Mouse (Mus musculus): ENCODE data around the gene Wdr19.

The Wdr19 gene

DNA sequence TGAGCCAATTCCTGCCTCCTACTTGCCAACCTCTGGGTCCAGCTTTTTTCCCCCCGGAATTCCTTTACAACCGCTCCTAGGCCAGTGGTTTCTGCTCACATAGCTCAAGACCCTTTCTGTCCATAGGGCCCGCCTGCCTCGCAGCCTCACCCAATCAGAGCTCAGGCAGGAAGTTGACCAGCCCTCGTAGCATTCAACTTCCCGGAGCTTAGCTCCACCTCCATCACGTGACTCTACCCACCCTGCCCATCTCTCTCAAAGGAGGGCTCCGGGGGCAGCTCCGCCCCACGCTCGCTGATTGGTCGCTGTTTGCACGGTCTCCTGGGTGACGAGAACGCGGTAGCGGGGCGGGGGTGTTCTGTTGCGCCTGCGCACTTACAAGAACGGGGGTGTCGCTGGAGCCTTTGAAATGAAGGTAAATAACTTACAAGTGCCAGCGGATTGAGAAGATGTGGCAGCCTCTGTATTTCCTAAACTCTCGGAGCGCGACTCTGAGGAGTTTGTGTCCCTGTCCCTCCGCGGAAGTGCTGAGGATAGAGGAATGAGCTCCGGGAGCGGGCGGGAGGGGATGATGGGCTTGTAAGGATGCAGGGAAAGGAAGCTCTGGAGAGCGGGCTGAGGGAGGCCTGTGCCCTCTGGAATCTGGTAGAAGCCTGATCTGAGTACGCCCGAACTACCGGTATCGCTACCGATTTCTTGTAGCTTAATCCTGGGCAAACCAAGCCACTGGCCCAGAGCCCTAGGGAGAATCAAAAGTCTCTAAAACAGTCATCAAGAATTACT, at the start of gene Wdr19:
TSS of gene Wdr19 (plus strand) at position 351 of the 783 bp plus-strand sequence.
- peak; percentile 100 for DNase-seq

DNA sequence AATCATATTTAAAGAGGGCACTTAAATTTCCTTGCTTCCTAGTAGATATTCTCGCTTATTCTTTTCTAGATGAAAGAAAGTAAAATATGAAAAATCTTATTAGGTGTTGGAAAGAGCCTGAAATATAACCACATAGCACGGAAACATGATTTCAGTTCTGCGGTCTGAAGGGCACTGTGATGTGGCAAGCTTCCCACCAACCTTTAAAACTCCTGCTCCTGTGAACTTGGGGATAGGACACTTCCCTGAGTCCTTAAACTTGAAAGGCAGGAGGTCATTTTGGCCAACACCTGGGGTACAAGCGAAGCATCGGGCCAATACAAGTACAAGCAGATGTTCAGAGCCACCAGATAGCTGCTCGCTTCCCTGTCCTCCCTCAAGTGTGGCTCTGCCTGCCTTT, 49.8 kb upstream of the Wdr19 start:
- DNase-seq, result no peak

DNA sequence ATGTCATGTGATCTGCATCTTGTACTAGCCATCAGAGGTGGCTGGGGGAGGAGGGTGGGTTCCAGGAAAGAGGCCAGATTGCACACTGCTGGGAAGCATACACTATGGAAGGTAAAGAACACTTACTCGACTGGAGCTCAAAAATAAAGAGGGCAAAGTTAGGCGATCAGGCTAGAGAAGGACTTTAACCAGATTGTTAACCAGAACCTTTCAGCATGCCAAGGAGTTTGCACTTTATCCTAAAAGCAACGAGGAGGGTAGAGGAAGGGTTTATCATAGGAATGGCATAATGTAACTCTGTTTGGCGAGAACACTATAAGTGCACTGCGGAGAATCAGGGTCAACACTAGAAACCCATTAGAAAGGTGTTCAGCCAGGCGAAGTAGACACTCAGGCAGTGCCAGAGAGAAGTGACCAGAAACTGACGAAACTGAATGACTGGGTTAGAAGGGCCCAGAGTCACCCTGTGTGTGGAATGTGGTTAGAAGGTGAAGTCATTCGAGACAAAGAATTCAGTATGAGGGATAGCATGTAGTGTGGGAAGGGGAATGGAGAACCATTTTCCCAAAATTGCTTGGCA, 49.0 kb upstream of the Wdr19 start:
- no peak for DNase-seq

DNA sequence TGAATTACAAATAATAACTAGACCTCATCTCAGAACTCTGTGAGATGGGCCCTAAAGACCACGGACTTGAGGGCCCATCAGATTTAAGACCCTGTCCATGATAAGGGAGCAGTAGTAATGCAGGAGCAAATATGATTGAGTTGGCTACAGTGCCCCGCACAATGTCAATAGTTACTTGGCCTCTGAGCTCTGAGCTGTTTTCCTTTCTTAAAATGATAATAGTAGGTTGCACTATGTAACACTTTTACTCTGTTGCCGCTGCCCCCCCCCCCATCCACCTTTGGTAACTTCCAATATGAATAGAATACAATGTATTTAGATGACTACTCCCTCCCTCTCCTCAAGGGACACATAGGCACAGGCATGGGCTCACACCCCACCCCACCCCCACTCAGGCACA, 48.2 kb upstream of the Wdr19 start:
- DNase-seq, result no peak

DNA sequence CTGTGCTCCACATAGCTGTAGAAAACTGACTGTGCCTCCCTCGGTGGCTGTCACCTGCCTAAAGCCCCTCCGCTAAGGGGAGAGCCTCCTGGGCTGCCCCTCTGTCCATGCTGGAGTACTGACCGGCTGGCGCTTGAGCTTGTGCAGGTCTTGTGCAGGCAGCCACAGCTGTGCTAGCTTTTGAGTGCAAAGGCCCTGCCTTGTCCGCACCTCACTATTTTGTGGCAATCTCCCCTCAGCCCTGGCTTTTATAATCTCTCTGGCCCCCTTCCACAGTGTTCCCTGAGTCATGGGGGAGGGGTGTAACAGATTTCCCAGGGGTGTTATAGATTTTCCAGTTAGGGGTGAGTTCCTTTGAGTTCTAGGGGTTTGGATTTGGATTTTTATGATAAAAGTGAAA, 47.7 kb upstream of the Wdr19 start:
- no peak for DNase-seq

DNA sequence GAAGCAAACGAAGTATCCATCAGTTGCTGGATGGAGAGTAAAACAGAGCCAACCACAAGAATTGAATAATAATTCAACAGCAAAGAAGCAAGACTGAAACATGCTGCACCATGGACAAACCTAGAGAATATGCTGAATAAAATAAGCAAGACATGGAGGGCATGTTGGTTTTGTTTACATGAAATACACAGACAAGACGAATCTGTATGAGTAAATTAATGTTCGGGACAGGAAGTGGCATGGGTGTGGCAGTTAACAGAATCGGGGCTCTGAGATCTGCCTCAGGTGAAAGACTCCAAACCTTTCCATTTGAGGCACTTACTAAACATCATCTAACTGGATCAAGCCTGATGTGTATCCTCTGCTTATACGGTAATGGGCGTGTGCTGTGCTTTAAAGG, 45.2 kb upstream of the Wdr19 start:
- DNase-seq, result no peak

DNA sequence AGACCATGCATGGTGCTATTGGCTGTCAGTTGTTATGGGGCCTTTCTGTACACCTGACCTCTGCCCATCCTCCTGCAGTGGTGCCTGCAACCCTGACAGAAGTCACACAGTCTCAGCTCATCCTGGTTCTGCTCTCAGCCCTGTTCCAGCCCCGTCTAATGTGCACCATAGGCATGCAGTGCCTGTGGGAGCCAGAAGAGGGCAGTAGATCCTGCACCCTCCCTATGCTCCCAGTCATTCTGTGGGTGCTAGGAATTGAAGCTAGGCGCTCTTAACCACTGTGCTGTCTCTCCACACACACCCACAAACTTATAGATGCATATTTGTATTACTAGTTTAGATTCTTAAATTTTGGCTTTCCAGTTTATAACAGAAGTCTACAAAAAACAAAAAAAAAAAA, 42.6 kb upstream of the Wdr19 start:
- DNase-seq, result peak; percentile 27 to 45

DNA sequence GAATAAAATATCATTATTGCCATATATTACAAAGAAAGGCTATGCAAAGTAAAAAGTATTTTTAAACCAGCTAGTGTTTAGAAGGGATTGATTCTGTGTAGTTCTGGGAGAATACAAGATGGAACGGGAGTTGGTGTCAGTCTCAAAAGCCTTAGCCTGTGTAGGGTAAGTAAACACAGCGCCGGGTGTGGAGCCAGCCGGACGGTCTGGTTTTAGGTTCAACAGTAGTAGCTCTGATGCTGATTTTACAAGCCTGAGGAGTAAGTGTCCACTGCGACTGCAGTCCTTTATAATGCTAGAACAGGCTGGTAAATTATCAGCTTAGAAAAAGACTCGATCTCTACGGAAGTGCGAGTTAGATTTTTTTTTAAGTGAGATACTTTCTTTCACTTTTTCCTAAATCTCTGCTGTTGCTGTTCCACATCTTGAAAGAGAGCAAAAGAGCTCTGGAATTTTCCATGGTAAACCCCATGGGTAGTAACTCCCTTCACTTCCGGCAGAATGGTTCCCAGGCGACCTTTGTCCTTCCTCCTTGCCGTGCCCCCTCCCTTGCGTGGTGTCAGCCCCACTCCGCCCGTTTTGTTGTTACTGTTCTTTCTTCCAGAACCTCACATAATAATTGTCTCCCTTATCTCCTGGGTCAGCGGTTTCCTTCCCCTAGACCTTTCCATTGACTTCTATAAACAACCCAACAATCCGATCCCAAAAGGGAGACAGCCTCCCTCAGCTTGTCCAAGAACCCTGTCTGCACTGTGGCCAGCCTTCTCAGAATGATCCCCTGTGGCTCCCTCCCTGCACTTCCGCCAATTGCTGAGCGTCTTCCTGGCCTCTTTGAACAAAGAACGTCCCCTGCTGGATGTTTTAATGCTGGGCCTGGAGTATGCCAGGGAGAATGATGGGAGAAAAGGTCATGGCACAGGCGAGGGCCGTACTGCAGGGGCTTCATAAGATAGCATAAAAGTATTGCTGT, 41.8 kb upstream of the Wdr19 start:
- DNase-seq, result peak; percentile 86 to 88

DNA sequence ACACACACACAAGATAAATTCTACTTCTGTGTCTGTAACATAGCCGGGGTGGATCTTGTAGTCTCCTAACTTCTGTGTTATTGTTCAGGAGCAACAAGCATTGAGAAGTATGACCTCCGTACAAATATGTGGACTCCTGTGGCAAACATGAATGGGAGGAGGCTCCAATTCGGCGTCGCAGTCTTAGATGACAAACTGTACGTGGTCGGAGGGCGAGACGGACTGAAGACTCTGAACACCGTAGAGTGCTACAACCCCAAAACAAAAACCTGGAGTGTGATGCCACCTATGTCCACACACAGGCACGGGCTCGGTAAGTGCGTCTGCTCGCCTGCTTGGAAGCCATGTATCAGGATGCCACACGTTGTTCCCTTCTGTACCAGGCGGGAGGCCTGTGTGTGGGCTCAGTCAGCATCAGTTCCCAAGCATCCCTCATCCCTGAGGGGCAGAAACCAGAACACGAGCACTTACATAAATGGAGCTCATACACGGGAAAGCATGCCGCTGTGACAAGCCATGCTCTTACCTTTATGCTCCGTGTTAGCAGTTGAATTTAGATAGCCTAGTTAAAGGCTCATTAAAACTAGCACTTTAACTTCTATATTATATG, 40.7 kb upstream of the Wdr19 start:
- no peak for DNase-seq

DNA sequence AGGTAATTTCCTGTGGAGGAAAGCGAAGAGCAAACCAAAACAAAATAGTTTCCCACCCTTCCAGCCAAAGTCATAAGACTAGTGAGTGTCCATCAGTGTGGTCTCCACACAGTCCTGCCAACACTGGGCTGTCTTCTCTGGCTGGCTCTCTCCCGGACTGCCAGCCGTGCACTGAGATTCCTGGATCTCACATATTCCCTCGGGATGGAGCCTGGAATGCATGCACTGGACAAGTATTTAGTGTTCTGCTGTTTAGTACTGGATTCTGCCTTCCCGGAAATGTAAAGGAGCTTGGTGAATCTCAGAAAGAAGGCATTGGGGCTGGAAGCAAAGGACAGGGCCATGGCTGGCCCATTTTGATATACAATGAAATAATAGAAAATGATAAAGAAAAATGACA, 36.5 kb upstream of the Wdr19 start:
- no peak for DNase-seq

DNA sequence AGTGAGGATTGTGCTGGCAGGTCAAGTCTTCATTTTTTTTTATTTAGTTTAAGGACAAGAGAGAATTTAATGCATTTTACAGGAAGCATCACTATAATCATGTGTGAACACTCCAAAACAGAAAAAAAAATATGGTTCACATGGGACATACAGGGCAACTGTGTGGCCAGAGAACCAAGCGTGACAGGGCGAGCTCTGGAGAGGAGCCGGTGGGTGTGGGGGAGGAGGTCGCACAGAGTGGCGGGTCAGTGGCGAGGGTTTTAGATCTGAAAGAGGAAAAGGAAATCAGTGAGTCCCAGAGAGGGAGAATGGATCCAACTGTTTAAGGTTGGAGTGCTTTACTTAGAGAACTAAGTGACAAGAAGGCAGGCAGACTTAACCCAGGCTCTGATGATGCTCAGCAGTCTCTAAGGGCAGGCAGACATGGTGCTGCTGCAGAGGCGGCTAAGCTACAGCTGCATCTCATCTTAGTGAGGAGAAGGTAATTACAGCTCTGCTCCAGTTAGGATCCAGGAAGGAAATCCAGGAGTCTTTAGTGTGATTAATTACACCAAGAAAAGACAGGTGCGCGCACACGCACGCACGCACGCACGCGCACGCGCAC, 35.9 kb upstream of the Wdr19 start:
- no peak for DNase-seq

DNA sequence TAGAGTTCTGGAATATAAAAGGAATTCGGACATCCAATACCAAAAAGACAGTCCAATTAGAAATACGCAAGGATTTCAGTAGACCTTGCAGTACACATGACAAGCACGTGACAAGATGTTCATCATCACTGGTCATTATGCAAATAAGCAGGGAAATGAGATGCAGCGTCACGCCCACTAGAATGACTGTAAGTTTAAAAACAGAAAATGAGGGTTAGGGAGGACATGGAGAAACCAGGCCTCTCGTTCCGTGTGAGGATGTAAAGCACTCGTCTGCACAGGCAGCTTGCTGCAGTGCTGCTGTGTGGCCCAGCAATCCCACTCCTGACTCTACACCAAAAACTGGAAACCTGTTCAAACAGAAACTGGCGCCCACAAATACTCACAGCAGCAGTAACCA, 29.3 kb upstream of the Wdr19 start:
- DNase-seq, result no peak

DNA sequence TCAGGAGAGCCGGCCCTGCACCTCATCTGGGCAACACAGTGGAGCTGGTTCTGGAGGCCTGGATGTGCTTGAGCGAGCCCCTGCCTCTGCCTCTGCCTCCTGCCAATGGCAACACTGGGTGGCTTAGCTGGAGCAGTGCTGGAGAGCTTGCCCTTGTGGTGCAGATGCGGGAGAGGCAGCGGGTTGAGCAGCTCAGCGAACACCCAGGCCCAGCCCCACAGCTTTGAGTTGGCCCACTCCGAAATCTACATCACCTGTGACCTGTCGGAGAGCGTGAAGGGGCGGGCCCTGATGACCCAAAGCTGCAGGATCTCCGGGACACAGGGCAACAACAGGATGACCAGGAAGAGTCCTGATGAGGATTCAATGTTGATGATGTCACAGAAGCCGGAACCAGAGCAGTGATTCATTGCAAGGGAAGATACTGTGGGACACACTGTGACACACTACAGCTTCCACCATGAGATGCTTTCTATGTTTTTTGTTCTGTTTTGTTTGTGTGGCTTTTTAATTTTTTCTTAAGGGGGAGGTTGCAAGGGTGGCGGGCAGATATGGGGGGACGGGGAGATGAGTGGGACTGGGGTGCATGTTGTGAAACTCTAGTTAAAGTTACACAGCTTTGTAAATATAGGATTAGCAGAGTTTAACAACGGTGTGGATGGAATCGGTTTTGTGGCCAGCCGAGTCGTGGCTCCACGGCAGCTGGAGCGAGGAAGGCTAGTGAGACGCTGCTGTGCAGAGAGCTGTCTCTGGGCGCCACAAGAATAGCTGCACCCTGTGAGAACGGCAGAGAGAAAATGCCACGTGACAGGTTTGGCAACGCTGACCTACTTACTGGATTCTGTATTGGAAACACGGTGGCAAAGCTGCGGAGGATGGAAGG, 24.2 kb upstream of the Wdr19 start:
- DNase-seq, result peak; percentile 41 to 62

DNA sequence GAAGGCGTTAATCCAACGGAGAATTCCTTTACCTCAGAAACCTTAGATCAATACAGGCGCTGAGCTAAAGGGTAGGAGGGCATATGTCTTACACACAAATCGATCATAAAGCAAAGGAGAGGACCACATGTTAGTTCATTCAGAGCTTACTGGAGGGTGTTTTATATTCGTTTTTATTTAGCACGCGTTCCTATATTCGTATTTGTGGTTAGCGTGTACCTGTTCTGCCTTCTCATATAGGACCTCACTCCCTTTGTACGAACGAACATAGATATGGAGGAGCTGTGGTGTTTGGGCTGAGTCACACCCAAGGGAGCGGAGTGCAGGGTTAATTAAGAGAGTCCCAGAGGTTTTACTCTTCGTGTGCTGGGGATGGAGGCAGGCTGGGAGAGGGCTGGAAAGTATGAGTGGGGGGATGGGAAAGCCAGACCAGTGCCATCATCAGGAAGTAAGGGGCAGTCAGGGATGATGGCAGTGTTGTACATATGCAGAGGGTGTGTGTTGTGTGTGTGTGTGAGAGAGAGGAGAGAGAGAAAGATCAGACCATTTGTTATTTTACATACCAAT, 23.5 kb upstream of the Wdr19 start:
- DNase-seq, result no peak

DNA sequence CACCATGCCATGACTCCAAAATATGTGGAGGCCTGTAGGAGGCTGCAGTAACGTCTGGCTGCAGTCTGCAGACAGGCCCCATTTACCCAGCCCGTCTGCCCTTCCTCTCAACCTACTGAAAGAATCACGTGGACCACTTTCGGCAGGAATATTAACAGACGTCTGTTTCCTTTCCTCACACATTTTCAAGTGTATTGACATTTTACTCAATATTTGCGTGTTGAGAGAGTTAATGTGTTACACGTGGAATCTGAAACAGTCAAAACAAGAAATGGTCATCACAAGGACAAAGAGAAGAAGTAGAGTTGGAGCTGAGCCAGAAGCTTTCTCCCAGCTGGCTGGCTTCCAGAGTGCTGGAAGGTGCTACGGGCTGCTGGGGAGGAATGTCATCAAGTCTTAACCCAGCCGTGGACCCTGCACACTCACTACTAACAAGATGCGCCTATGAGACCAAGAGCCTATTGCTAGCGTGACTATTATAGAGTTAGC, 22.4 kb upstream of the Wdr19 start:
- peak; percentile 64 to 73 for DNase-seq

DNA sequence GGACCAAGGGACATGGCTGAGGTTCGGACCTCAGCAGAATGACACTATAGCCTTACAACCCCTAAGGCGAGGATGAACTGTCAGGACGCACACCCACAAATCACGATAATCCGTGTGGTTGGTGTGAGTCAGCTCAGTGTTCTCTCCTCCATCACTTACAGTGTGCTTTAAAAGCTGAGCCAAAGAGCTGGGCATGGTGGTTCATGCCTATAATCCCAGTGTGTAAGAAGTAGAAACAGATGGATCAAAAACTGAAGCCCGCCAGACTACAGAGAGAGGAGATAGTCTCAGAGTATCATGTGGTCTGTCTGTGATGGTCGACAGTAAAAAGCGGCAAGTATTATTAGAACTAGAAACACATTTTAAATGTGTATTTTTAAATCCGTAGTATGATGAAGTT, 21.0 kb upstream of the Wdr19 start:
- DNase-seq, result no peak

DNA sequence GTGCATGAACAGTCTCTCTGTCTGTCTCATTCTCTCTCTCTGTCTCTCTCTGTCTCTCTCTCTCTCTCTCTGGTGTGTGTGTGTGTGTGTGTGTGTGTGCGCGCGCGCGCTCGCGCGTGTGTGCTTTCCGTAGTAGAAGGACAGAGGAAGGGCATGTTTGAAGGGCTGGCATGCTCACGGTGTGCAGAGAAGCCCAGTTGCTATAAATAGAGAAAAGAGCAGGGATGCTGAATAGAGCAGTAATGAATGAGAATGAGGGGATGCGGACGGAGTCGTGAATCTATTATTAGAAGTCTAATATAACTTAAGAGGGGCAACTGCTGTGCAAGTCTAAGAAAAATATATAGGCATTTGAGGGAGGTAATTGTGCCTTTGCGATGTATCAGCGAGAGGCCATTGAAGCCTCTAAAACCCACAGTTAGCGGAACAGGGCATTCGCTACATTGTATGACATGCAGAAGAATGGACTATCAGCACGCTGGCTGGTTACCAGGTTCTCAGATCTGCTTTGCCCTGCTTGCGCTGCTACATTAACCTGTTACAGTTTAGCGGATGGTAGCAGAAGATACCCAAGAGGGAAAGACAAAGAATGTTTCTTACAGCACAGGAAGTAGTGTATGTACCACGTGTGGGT, 18.2 kb upstream of the Wdr19 start:
- no peak for DNase-seq

DNA sequence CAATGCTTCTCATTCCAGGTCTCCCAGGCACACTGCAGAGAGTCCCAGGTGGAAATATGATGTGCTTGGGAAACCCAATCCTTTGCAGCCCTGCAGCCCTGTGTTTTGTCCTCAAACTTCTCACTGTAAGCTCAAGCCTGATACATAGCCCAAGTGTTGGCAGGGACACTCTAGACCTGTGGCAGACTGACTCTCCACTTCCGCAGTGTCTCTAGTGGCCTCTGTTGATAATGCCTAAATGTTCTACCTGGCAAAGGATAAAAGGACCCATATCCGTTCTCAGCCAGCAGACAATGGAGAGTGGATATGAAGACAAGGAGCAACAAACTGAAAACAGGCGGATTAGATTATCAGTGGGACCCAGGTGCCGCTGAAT, 17.7 kb upstream of the Wdr19 start:
- DNase-seq, result no peak

DNA sequence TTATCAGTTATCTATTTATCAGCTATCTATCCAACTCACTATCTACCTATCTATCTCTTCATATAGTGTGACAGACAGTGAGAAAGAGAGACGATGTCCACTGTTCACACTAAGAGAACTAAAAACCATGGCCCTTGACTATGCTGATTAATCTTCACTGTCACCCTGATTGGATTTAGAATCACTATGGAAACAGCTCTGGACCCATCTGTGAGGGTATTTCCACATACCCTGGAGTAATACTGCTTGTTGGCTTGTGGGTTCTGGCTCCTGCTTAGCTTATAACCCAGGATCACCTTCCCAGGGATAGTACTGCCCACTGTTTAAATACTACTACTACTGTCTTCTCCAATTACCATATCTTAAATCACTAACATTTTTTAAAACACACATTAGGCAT, 17.2 kb upstream of the Wdr19 start:
- no peak for DNase-seq

DNA sequence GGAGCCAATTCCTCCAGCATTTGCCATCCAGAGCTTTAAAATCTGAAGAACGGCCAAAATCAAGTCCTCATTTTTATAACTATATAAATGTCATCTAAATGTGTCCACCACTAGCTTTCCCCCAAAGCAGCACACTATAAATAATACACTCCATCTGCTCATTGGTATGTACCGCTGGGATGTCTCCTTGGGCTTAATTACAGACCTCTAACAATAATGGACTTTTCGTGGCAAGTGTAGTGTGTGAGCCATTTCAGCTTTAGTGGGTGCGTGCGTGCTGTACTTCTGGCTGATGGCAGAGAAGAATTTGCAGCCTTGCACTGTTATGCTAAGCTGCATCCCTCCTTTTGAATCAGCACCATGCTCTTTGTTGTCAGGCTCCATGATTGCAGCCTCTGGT, 7.9 kb upstream of the Wdr19 start:
- DNase-seq, result no peak

DNA sequence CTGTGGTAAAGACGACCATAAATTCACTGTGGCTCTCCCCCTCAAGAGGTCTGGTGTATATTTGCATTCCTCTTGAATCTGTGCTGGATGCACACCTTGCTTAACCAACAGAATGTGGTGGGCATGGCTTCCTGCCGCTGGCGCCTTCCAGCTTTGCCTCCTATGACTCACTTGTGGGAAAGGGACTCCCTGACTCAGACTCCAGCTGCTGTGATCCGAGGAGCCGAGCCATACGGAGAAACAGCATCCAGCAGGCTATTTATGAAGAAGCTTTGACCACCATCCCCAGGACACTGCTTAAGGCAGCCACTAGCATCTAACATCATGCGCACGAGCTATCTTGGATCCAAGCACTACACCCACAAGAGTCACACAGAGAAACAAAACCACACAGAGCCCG, 5.1 kb upstream of the Wdr19 start:
- DNase-seq, result no peak

All from lung, adult 18-20 months (tissue).